ENCODE assay signal across 15 mouse cellular contexts in the genomic region with DNA sequence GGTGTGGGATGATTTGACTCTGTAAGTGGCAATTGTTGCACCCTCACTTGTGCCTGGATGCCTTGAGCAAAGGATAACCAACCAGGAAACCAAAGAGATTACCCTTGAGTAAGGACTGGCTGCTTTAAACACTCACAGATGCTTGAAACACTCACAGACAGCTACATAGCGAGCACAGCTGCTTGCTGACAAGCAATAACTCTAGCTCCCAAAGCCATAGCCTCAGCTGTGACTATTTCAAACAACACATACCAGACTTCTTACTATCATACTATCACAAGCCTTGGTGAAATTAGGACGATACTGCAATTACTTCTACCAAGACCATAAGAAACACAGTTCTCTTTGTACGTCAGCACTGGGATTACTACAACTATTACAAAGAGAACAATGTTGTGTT.
"Had no signal": no experiment of that assay in that cellular context is flagged by ENCODE, and none has a peak within 500 bp of the region (broad histone marks: within the 10 kb centered on the region; RNA-seq: fewer than 3 reads in every experiment).

No protein-coding gene starts in this region.

- H3K4me3 ChIP-seq: layer of hippocampus, adult 2 months; limb, embryonic 13.5 days; liver, embryonic 15.5 days; midbrain, embryonic 15.5 days; neural tube, embryonic 13.5 days; stomach, embryonic 15.5 days had no signal

- H3K27me3 ChIP-seq: limb, embryonic 13.5 days; liver, embryonic 15.5 days; midbrain, embryonic 15.5 days; neural tube, embryonic 13.5 days; stomach, embryonic 15.5 days had no signal

- ATAC-seq: intestine, postnatal 0 days; midbrain, embryonic 15.5 days had no signal

- DNase-seq: kidney, adult 9 months; kidney, postnatal 10 days; kidney, postnatal 4 days; right cerebral cortex, postnatal 14 days; thymus, adult 2 months; thymus, postnatal 25 days had no signal

- H3K27ac ChIP-seq: layer of hippocampus, adult 2 months; limb, embryonic 13.5 days; liver, embryonic 15.5 days; midbrain, embryonic 15.5 days; neural tube, embryonic 13.5 days; stomach, embryonic 15.5 days had no signal

- H3K9me3 ChIP-seq: limb, embryonic 13.5 days; liver, embryonic 15.5 days; midbrain, embryonic 15.5 days; neural tube, embryonic 13.5 days; stomach, embryonic 15.5 days had no signal

- H3K9ac ChIP-seq: limb, embryonic 13.5 days; liver, embryonic 15.5 days; midbrain, embryonic 15.5 days; neural tube, embryonic 13.5 days; stomach, embryonic 15.5 days had no signal

- H3K4me1 ChIP-seq: limb, embryonic 13.5 days; liver, embryonic 15.5 days; midbrain, embryonic 15.5 days; stomach, embryonic 15.5 days had no signal

- H3K4me2 ChIP-seq: limb, embryonic 13.5 days; liver, embryonic 11.5 days; liver, embryonic 15.5 days; midbrain, embryonic 11.5 days; midbrain, embryonic 15.5 days; neural tube, embryonic 13.5 days; stomach, embryonic 15.5 days had no signal

- H3K36me3 ChIP-seq: limb, embryonic 13.5 days; liver, embryonic 15.5 days; midbrain, embryonic 15.5 days; neural tube, embryonic 13.5 days; stomach, embryonic 15.5 days had no signal
